Mouse (Mus musculus) cerebellum, adult 2 months (tissue): ENCODE data around the gene Decr2. TPM values are rescaled to one million over a fixed set of nuclear protein-coding genes. Genes with fewer than 3 reads are reported as not detected.

Source experiments
- DNase-seq, 2 experiments: peaks; one replicate each; pipeline ENCODE4 v3.0.0; 2021
- H3K27ac ChIP-seq: fragments of 200-500 bp; 2 replicates; pipeline ENCODE4 v1.5.1; 2012; ENCODE audit warnings: low read length, control low read depth, inconsistent platforms; ENCODE audit not compliant: insufficient read depth
- H3K27me3 ChIP-seq: fragments of 200-500 bp; 2 replicates; pipeline ENCODE4 v1.6.1; 2012; ENCODE audit warnings: inconsistent platforms, mild to moderate bottlenecking, low read length, moderate library complexity; ENCODE audit not compliant: control insufficient read depth, insufficient read depth
- H3K4me1 ChIP-seq: fragments of 200-500 bp; 2 replicates; pipeline ENCODE4 v1.6.1; 2011; ENCODE audit warnings: low read length; ENCODE audit not compliant: control insufficient read depth, insufficient read depth
- H3K4me3 ChIP-seq: fragments of 200-500 bp; replicated peaks from 2 replicates; pipeline ENCODE3; 2011; ENCODE audit warnings: mild to moderate bottlenecking, low read depth, low read length, control low read depth; ENCODE audit not compliant: insufficient read depth
- CTCF ChIP-seq: fragments of 200-500 bp; IDR thresholded peaks from 2 replicates; pipeline ENCODE4 v1.5.1; 2011; ENCODE audit warnings: low read depth, mild to moderate bottlenecking, control low read depth, low read length, moderate library complexity, borderline replicate concordance; ENCODE audit not compliant: insufficient read depth
- POLR2A ChIP-seq: fragments of 200-500 bp; IDR thresholded peaks from 2 replicates; pipeline ENCODE4 v1.6.1; 2011; ENCODE audit warnings: low read length, control low read depth, borderline replicate concordance; ENCODE audit not compliant: insufficient read depth
- WGBS: fragments of 180-500 bp; shearing (Covaris S2); methylation state at CpG from one replicate; pipeline ENCODE4 v1.1.7; 2018; 5-methylcytosine and 5-hydroxymethylcytosine counted together
- polyA plus RNA-seq: library from polyadenylated mRNA; depleted of rRNA; stranded (reverse); fragments of >200 nt; gene quantifications from 2 replicates; pipeline ENCODE4 v1.2.3, GENCODE M21; 2012

Decr2 gene
- polyA plus RNA-seq, 1 experiment, result 39.5 TPM

DNA sequence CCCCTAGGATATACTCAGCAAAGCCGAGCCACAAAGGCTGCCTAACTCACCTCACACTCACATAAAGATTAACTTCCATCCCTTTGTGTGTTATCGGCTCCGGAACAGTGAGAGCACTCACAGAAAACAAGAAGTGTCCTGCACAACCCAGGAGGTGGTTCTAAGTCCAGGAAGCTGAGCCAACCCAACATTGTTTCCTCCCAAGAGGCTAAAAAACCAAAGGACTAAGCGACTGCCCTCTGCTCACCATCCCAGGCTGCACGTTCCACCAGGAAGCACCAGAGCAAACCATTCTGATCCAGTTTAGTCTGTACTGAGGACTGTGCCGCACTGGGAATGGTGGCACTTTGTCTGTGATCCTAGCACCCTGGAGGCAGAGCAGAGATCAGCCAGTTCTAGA is 25.2 kb downstream of the Decr2 start:
- peaks cover 27% of the 10 kb centered on the region for H3K4me1 ChIP-seq

DNA sequence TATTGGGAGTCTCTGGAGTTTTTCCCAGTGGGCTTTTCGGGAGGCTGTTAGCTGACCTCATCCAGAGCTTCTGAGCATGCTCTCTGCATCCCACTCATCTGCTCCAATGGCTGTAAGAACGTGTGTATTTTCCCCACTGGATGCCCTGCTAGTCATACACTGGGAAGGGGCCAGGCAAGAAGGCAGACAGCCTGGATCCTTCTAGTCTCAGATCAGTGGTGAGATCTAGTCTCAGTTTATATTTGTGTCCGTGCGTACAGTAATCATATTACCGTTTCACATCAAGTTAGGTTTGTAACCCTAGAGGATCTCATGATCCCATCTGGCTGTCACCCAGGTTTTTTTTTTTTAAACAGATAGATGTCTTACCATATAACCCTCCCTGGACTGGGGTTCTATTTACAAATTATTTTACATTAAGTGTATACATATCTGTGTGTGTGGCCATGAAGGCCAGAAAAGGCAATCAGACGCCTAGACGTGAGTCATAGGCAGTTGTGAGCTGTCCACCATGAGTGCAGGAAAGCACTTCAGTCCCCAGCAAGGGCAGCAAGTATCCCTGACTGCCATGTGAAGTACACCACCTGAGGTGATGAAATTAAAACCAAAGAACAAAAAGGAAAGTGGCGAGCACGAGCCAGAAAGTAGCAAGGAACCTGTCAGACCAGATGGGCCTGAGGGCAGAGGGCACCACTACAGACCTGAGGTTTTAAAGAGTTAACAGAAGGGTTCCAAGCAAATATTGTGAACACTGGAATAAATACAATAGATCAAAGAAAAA is 32.2 kb downstream of the Decr2 start:
- no peak for TF ChIP-seq POLR2A
- Histone ChIP-seq H3K4me3 (no peak overlapping the region), H3K27ac (no peak overlapping the region), H3K27me3 (no peaks in the 10 kb centered on the region), H3K4me1 (peaks cover 28% of the 10 kb centered on the region)
- no peak for DNase-seq
- 70% methylated on average over 9 of the region's 9 CpGs for WGBS

More for the DNA sequence above, 25.2 kb downstream of the Decr2 start:
- Histone ChIP-seq H3K27me3 (no peaks in the 10 kb centered on the region), H3K4me3 (peak overlapping the region; percentile 51), H3K27ac (0 out of 2 replicates have a peak overlapping the region, but pooled peaks have one; percentile 20)
- DNase-seq, result no peak
- 17% methylated on average over 6 of the region's 6 CpGs for WGBS
- no peak for TF ChIP-seq CTCF
- TF ChIP-seq POLR2A, result no peak

DNA sequence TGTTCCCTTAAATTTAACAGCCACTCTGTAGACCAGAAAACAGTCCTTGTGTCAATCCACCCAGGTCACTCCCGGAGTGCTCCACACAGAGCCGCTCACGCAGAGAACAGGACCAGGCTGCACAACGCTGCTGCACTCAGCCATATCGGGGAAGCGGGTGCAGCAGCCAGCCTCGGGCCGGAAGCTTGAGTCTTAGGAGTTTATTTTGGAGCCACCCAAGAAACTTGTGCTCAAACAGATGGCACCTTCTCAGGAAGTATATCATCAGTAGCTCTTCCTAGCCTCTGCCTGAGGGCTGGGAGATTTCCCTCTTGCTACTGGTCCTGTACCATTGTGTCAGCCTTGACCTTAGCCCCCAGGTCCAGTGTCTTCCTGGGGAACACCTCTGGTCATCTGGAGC is 32.9 kb downstream of the Decr2 start:
- 69% methylated on average over 8 of the region's 8 CpGs for WGBS
- TF ChIP-seq CTCF, result no peak
- no peak for TF ChIP-seq POLR2A
- no peak overlapping the region for H3K4me3 ChIP-seq
- peaks cover 27% of the 10 kb centered on the region for H3K4me1 ChIP-seq
- H3K27me3 ChIP-seq, result no peaks in the 10 kb centered on the region
- DNase-seq, result no peak
- no peak overlapping the region for H3K27ac ChIP-seq

DNA sequence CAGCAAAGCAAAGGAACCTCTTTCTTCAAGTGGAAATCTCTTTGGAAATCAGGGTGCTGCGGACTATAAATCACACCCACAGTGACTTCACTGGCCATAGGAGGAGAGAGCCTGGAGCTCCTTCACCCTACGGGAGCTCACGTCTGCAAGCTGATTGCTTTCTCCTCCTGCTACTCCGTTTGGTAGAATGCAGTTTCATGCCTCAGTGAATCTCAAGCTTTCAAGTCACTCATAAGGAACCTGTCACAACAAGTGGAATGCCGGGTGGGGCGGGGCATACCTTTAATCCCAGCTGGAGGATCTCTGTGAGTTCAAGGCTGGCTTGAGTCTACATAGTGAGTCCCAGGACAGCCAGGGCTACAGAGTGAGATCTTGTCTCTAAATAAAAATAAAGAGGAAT is 35.0 kb downstream of the Decr2 start:
- DNase-seq, result no peak
- H3K4me3 ChIP-seq, result no peak overlapping the region
- WGBS, result 53% methylated on average over 6 of the region's 6 CpGs
- TF ChIP-seq CTCF (no peak), POLR2A (no peak)
- H3K4me1 ChIP-seq, result peaks cover 19% of the 10 kb centered on the region
- no peaks in the 10 kb centered on the region for H3K27me3 ChIP-seq
- H3K27ac ChIP-seq, result no peak overlapping the region

DNA sequence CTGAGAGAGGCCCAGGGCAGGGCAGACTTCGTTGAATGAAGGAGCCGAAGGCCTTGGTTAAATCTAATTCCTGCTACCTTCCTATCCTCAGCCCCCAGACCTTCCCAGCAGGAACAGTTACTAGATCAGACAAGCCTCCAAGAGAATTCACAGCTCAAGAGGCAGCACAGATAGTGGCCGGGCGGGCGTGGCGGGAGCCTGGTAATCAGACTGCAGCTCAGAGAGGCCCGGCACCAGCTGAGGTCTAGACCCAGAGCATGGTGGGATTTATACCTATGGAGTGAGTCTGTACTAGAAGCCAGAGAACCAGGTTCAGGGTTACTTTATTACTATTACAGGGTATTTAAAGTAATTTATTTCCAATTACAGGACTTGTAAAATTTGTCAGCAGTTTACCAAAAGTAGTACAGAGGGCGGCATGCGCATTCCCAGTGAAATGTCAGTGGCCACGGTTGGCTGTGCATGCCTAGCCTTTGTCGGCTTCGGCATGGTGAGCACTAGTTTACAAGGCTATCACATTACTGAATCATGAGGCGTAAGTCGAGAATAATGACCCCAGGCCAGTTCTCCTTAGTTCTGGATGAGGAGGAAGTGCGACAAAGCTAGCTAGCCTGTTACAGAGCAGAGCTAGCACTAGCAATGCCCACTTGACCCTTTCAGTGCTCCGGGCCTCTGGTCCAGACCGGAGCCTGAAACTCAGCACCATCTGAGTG is 35.8 kb downstream of the Decr2 start:
- WGBS, result 73% methylated on average over 17 of the region's 17 CpGs
- no peak for DNase-seq
- H3K4me3 ChIP-seq, result no peak overlapping the region
- TF ChIP-seq POLR2A (no peak), CTCF (no peak)
- H3K27me3 ChIP-seq, result no peaks in the 10 kb centered on the region
- peaks cover 19% of the 10 kb centered on the region for H3K4me1 ChIP-seq
- H3K27ac ChIP-seq, result no peak overlapping the region; the same call in 1 of the 2 replicates

DNA sequence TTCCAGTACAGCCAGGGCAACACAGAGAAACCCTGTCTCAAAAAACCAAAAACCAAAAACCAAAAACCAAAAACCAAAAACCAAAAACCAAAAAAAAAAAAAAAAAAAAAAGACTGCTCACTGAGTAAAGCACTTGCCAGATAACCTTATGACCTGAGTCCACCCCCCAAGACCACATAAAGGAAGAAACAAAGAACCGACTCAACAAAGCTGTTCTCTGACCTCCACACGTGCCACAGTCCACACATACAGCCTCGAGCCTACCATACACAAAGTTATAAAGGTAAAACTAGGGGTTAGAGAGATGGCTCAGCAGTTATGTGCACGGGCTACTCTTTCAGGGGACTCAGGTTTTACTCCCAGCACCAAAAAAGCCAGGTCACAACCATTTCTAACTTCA is 37.4 kb downstream of the Decr2 start:
- Histone ChIP-seq H3K4me3 (no peak overlapping the region), H3K27me3 (no peaks in the 10 kb centered on the region), H3K27ac (no peak overlapping the region), H3K4me1 (peaks cover 14% of the 10 kb centered on the region)
- 90% methylated on average over 4 of the region's 4 CpGs for WGBS
- no peak for DNase-seq
- TF ChIP-seq CTCF, result no peak
- TF ChIP-seq POLR2A, result no peak

DNA sequence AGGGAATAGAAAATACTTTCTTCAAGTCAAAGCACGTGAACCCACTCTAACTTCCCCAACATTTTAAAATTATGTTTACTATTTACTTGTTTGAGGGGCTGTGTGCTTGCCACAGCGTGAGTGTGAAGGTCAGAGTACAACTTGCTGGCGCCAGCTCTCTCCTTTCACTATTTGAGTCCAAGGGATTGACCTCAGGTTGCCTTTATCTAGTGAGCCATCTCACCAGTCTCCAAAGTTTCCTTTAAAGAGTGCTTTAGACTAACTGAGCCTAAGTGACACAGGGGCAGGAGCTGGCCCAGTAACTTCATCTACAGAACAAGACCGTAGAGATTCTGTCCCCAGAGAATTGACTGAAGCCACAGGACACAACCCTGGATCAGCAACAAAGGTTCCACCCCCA is 38.1 kb downstream of the Decr2 start:
- DNase-seq, result no peak
- TF ChIP-seq POLR2A, result no peak
- no peak for TF ChIP-seq CTCF
- Histone ChIP-seq H3K4me1 (peaks cover 11% of the 10 kb centered on the region), H3K27ac (no peak overlapping the region), H3K27me3 (no peaks in the 10 kb centered on the region), H3K4me3 (no peak overlapping the region)
- 87% methylated on average over 4 of the region's 4 CpGs for WGBS

DNA sequence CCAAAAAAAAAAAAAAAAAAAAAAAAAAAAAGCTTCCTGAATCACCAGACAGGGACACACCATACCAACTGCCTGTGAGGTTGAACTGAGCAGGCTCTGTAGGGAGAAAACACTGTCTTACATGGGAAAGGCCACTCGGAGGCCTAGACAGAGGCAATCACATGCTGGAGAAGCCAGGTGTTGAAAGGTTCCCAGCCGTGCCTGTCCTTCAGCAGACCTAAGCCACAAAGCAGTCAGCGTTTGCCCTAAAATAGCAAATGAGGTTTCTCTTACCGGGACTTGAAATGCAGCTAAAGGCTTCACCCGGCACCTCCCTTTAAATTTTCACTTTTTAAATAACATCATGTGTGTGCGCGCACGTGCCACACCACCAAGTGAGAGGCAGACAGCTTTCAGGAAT is 42.0 kb downstream of the Decr2 start:
- 35% methylated on average over 8 of the region's 8 CpGs for WGBS
- no peak for DNase-seq
- H3K27me3 ChIP-seq, result no peaks in the 10 kb centered on the region
- peak overlapping the region; percentile 69; the same call in 1 of the 2 replicates for H3K27ac ChIP-seq
- TF ChIP-seq POLR2A (no peak), CTCF (no peak)
- H3K4me3 ChIP-seq, result no peak overlapping the region
- peaks cover 26% of the 10 kb centered on the region for H3K4me1 ChIP-seq
